Mouse (Mus musculus) kidney, adult 2 months (tissue): Measurements from ENCODE around the gene Col6a1.

Experiments used
- CTCF ChIP-seq: fragments of 200-500 bp; conservative IDR thresholded peaks from 2 replicates; pipeline ENCODE4 v1.5.1; 2011; ENCODE audit warnings: low read depth, mild to moderate bottlenecking, control low read depth, low read length, moderate library complexity, mixed read lengths; ENCODE audit not compliant: insufficient read depth, insufficient read length
- POLR2A ChIP-seq: fragments of 200-500 bp; IDR thresholded peaks from one replicate; pipeline ENCODE4 v1.6.1; 2011; ENCODE audit warnings: low read depth, low read length, control low read depth

DNA sequence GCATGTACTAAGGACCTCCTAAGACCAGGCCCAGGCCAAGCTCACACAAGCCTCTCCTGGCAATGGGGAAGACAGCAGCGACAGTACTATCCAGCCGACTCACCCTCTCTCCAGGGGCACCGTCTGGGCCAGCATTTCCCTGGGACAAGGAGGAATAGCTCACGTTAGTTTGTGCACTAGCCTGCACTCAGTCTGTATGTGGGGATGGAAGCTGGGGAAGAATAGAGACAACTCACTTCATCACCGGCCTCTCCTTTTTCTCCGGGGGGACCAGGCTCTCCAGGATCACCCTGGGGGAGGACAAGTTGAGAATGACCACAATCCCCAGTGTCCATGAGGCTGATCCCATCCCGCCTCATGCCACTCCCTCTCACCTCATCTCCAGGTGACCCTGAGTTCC lies 8.9 kb downstream of the Col6a1 start:
- TF ChIP-seq CTCF (no peak), POLR2A (no peak)
